Mouse (Mus musculus): ENCODE measurements at regions not wholly inside any gene's neighbourhood (a gene's known extent, or its start where the extent isn't known, plus 50 kb on each side); places are given as distances from the start of the nearest gene placed in this dataset.

GRCm38 (mm10) chr17:87523643-87524042 lies 76.9 kb upstream of the Calm2 start:
- no peak for TF ChIP-seq POLR2A (IDR thresholded peaks at IDR 0.05; ENCODE audit: low read depth, low read length)
- TF ChIP-seq CTCF (IDR thresholded peaks at IDR 0.05; ENCODE audit: extremely low read depth, insufficient read depth, insufficient read length, insufficient replicate concordance) = no peak

Measured in spleen, adult 2 months (tissue).